Mouse (Mus musculus): ENCODE results near the gene Fbxl21. TPM values are rescaled to one million over a fixed set of nuclear protein-coding genes. Genes with fewer than 3 reads are reported as not detected.

The Fbxl21 gene
- polyA plus RNA-seq (2012; rRNA removed) = 0.27 and 0.35 TPM in 2 replicates

DNA sequence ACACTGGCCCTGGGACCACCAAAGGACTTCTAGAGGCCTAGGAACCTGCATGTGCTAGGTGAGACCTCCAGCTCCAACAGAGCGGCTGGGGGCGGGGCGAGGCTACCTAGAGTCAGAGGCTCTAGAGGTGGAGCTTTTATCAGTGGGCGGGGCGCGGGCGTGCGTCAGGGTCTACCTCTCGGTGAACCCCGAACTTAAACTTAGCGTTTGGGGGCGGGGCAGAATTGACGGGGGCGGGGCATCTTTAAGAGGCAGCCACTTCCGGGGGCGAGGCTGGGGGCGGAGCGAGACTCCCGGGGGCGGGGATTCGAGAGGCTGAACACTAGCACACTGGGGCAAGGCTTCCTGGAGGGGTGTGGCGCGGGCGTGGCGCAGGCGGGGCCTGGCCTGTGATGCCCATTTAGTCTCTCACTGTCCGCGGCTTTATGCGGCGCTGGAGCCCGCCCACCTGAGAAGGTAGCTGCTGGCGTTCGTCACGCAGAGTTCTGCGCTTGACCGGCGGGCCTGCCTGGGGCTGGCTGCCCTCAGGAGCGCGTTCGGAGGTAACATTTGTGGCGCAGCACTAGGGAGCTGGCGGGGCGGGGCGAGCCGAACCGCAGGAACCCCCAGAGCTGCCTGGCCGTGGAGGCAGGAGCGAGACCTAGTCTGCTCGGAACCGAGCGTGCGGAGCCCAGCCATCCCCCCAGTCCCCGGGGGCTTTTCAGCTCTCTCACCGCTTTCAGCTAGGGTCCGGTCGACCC is at the start of gene Fbxl21:
Gene Fbxl21 (plus strand): TSS at position 392 of the 740 bp plus-strand sequence.

DNA sequence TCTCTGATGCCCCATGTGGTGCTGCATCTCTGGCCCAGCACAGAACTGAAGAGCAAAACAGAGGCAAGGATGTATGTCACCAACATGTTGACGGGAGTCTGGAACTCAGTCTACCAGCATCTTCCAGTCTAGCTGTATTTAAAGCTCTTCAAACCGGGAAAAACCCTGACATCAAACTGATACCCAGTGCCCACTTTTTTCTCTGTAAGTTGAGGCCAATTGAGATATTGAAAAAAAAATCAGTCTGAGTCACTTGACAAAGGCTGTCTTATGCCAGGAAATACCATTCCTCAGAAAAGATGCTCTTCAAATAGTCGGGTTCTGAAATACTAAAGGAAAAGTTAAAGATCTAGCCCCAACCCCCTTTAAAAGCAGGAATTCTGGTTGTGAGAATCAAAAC is 40.1 kb upstream of the Fbxl21 start, which contains the start of gene Il9:
Gene Il9 (minus strand): TSS at position 101 of the 400 bp plus-strand sequence.

GRCm38 (mm10) chr13:56548401-56548800 is 26.1 kb downstream of the Fbxl21 start, which contains the start of gene Lect2:
Gene Lect2, minus strand, starts transcription at chr13:56548502.

Other genes starting within 250 kb of the Fbxl21 start
- gene Cxcl14, start 225.9 kb upstream of the Fbxl21 start, polyA plus RNA-seq (2012; rRNA removed) = 0.03 and 0.16 TPM in 2 replicates
- not detected in 2 replicates for gene Gm3045, start 95.9 kb upstream of the Fbxl21 start, polyA plus RNA-seq (2012; rRNA removed)
- 0.70 and 0.75 TPM in 2 replicates for gene Slc25a48, start 84.1 kb upstream of the Fbxl21 start, polyA plus RNA-seq (2012; rRNA removed)
- not detected in 2 replicates for gene Il9, start 40.2 kb upstream of the Fbxl21 start, polyA plus RNA-seq (2012; rRNA removed)
- 31.6 and 35.5 TPM in 2 replicates for gene Lect2, start 26.0 kb downstream of the Fbxl21 start, polyA plus RNA-seq (2012; rRNA removed)
- gene Tgfbi, start 87.1 kb downstream of the Fbxl21 start, polyA plus RNA-seq (2012; rRNA removed) = 6.0 and 6.2 TPM in 2 replicates
- gene Smad5, start 180.5 kb downstream of the Fbxl21 start, polyA plus RNA-seq (2012; rRNA removed) = 5.2 and 5.7 TPM in 2 replicates
- gene Gm45623, start 231.4 kb downstream of the Fbxl21 start, polyA plus RNA-seq (2012; rRNA removed) = not detected in 2 replicates